Mouse (Mus musculus) embryonic facial prominence, embryonic 14.5 days (tissue): ENCODE measurements around the gene Sbf1. TPM values are rescaled to one million over a fixed set of nuclear protein-coding genes. Genes with fewer than 3 reads are reported as not detected.

Source experiments
- ATAC-seq: fragments of 200-750 bp; cut with Nextera tagmentation; 2 replicates; pipeline ENCODE4 v1.8.0; 2017; ENCODE audit warnings: low read depth, moderate number of reproducible peaks, moderate TSS enrichment
- DNase-seq: peaks from one replicate; pipeline ENCODE4 v3.0.0-alpha.2; 2015; ENCODE audit warnings: low spot score
- H3K27ac ChIP-seq: fragments of 300-500 bp; sonication (generic); replicated peaks from 2 replicates; pipeline ENCODE4 v1.5.1; 2014; ENCODE audit warnings: low read depth, mild to moderate bottlenecking, low read length, moderate library complexity
- H3K27me3 ChIP-seq: fragments of 300-500 bp; sonication (generic); replicated peaks from 2 replicates; pipeline ENCODE4 v1.6.1; 2014; ENCODE audit warnings: low read length; ENCODE audit not compliant: control insufficient read depth, insufficient read depth
- H3K36me3 ChIP-seq: fragments of 300-500 bp; sonication (generic); 2 replicates; pipeline ENCODE4 v1.6.1; 2014; ENCODE audit warnings: low read length, mixed read lengths; ENCODE audit not compliant: control insufficient read depth, insufficient read depth
- H3K4me1 ChIP-seq: fragments of 300-500 bp; sonication (generic); 2 replicates; pipeline ENCODE4 v1.6.1; 2014; ENCODE audit warnings: antibody characterized with exemption, low read length; ENCODE audit not compliant: control insufficient read depth, insufficient read depth
- H3K4me2 ChIP-seq: fragments of 300-500 bp; sonication (generic); 2 replicates; pipeline ENCODE4 v1.6.1; 2014; ENCODE audit warnings: low read depth, mild to moderate bottlenecking, low read length, moderate library complexity, mixed read lengths
- H3K4me3 ChIP-seq: fragments of 300-500 bp; sonication (generic); 2 replicates; pipeline ENCODE4 v1.5.1; 2014; ENCODE audit warnings: low read depth, mild to moderate bottlenecking, low read length
- H3K9ac ChIP-seq: fragments of 300-500 bp; sonication (generic); 2 replicates; pipeline ENCODE4 v1.6.1; 2014; ENCODE audit warnings: low read depth, mild to moderate bottlenecking, low read length, moderate library complexity, mixed read lengths
- H3K9me3 ChIP-seq: fragments of 300-500 bp; sonication (generic); 2 replicates; pipeline ENCODE4 v1.6.1; 2016; ENCODE audit warnings: low read length; ENCODE audit not compliant: control insufficient read depth
- WGBS: fragments of 180-500 bp; shearing (Covaris S2); extraction: QIAGEN DNeasy Blood & Tissue Kit; methylation state at CpG from one replicate; pipeline ENCODE4 v1.1.7; 2014; 5-methylcytosine and 5-hydroxymethylcytosine counted together
- polyA plus RNA-seq: library from polyadenylated mRNA; unstranded; fragments of >200 nt; fragmentation: Nextera tagmentation; extraction: Ambion mirVana; gene quantifications from 2 replicates; pipeline ENCODE4 v1.2.1, GENCODE M21; 2014

Sbf1 gene
- 58.2 and 65.6 TPM in 2 replicates for polyA plus RNA-seq

DNA sequence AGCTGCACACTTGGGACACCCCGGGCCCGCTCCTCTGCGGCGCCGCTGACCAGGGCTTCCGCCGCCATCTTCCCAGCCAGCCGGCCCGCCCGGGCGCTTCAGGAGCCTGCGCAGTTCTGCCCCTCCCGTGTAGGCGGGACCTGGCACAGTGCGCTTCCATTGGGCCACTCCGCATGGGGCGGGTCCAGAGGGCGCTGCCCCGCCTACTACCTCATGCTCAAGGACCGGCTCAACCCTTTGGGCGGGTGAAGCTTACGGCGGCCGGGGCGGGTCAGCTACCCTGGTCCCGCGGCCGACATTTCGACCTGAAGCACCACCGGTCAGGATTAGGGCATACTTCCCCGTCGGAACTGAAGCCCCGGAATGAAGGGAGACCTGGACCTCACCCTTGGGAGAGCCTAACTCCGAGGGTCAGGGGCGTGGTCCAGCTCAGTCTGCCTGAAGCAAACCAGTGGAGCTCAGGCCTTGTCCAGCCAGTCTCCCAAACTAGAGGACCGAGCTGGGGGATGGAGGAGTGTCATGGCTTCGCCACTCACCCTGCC is at the start of gene Sbf1:
Gene Sbf1, minus strand, starts transcription at position 122 of the 542 bp plus-strand sequence.
- H3K4me3 ChIP-seq, result peak within 1 kb of the TSS; percentile 89
- no peaks in the 10 kb centered on the region for H3K36me3 ChIP-seq
- no peak within 1 kb of the TSS; the same call in 1 of the 2 replicates for H3K27ac ChIP-seq
- no peaks in the 10 kb centered on the region for H3K27me3 ChIP-seq
- H3K9me3 ChIP-seq, result no peaks in the 10 kb centered on the region
- ATAC-seq, result peak; percentile 100
- WGBS, result under 1% methylated on average over 26 of the region's 37 CpGs
- DNase-seq, result peak; percentile 99
- H3K4me2 ChIP-seq, result peak within 1 kb of the TSS; percentile 93
- peak within 1 kb of the TSS; percentile 82 for H3K9ac ChIP-seq
- H3K4me1 ChIP-seq, result peaks cover 15% of the 10 kb centered on the region

DNA sequence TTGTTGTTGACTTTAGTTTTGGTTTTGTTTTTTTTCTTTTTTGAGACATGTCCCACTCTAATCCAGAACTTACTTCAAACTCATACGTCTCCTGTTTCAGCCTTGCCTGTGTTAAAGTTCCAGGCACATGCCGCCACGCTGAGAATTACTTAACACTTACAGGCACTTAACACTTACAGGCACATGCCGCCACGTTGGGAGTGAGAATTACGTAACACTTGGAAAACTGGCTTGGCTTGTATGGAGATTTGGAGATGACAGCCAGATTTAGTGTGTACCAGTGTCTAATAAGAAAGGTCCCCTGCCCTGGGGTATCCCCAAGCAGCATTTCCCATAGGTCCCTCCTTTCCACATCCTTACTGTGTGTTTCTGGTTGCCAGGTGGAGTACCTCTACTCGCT is 47.9 kb upstream of the Sbf1 start:
- Histone ChIP-seq H3K27me3 (no peaks in the 10 kb centered on the region), H3K9ac (no peak overlapping the region), H3K9me3 (no peaks in the 10 kb centered on the region), H3K36me3 (peaks cover 88% of the 10 kb centered on the region), H3K4me2 (no peak overlapping the region), H3K27ac (no peak overlapping the region), H3K4me3 (no peak overlapping the region), H3K4me1 (no peaks in the 10 kb centered on the region)
- ATAC-seq, result no peak
- no peak for DNase-seq
- 85% methylated on average over 7 of the region's 7 CpGs for WGBS

- Histone ChIP-seq H3K9ac (no peak overlapping the region), H3K4me3 (no peak overlapping the region), H3K9me3 (no peaks in the 10 kb centered on the region), H3K27me3 (no peaks in the 10 kb centered on the region), H3K27ac (no peak overlapping the region), H3K36me3 (peaks cover 51% of the 10 kb centered on the region), H3K4me2 (no peak overlapping the region), H3K4me1 (peaks cover 16% of the 10 kb centered on the region)
- WGBS, result 88% methylated on average over 3 of the region's 3 CpGs
- no peak for ATAC-seq
- no peak for DNase-seq
Observed at GRCm38 (mm10) chr15:89358784-89359183, 43.7 kb upstream of the Sbf1 start.

GRCm38 (mm10) chr15:89356372-89356771 is 41.3 kb upstream of the Sbf1 start:
- H3K27me3 ChIP-seq, result no peaks in the 10 kb centered on the region
- peaks cover 53% of the 10 kb centered on the region for H3K36me3 ChIP-seq
- peak overlapping the region; percentile 96 for H3K27ac ChIP-seq
- H3K4me1 ChIP-seq, result peaks cover 16% of the 10 kb centered on the region
- ATAC-seq (peak; percentile 77), DNase-seq (peak; percentile 97)
- peak overlapping the region; percentile 86 for H3K4me2 ChIP-seq
- peak overlapping the region; percentile 90 for H3K9ac ChIP-seq
- H3K4me3 ChIP-seq, result peak overlapping the region; percentile 86
- no peaks in the 10 kb centered on the region for H3K9me3 ChIP-seq
- under 1% methylated on average over 15 of the region's 15 CpGs for WGBS

DNA sequence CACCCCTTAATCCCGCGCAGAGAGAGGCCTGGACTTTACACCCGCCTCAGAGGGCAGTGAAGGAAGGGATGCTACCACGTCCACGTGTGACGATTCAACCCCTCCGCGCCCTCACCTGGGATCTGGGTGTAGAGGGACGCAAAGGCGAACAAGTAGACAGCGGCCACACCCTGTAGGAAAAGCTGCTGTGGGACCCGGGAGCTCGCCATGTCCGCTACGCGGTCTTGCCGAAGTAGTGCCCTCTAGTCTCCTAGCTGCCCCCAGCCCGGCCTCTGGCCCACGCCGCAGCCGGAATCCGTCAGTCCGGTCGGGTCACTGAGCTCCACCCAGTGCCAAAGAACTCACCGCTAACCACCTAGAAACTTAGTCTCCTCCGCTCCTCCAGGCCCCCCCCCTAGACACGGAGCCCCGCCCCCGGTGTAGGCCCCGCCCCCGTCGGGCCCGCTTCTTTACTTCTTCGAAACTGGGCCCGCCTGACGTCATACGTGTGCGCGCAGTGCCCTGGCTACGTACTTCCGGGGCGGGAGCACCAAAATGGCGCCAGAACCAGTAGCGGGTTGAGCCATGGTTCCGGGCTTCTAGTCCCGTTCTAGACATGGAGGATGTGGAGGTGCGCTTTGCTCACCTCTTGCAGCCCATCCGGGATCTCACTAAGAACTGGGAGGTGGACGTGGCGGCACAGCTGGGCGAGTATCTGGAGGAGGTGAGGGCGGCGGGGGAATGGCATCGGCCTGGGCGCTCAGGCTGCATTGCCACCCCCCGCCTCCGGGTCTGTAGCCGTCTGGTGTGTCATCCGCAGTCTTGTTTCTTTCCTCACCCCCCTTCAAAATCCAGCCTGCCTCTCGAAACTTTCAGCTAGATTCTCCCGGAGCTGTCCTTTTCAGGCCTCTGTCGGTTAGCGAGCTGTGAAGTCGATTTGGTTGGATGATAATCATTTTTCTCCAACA is 40.4 kb upstream of the Sbf1 start, which contains the start of the genes Lmf2 and Ncaph2:
Gene Lmf2, minus strand, starts transcription at position 419 of the 947 bp plus-strand sequence.
Gene Ncaph2, plus strand, starts transcription at position 479 of the 947 bp plus-strand sequence.
- Histone ChIP-seq H3K4me3 (peak within 1 kb of the TSS; percentile 86), H3K27ac (peak within 1 kb of the TSS; percentile 96), H3K27me3 (no peaks in the 10 kb centered on the region), H3K36me3 (peaks cover 53% of the 10 kb centered on the region), H3K4me1 (peaks cover 16% of the 10 kb centered on the region), H3K4me2 (peak within 1 kb of the TSS; percentile 86), H3K9me3 (no peaks in the 10 kb centered on the region), H3K9ac (peak within 1 kb of the TSS; percentile 90)
- DNase-seq (peak; percentile 98), ATAC-seq (peak; percentile 91)
- WGBS, result under 1% methylated on average over 48 of the region's 64 CpGs

- no peak overlapping the region for H3K27ac ChIP-seq
Observed at GRCm38 (mm10) chr15:89354455-89354854, 39.3 kb upstream of the Sbf1 start.

DNA sequence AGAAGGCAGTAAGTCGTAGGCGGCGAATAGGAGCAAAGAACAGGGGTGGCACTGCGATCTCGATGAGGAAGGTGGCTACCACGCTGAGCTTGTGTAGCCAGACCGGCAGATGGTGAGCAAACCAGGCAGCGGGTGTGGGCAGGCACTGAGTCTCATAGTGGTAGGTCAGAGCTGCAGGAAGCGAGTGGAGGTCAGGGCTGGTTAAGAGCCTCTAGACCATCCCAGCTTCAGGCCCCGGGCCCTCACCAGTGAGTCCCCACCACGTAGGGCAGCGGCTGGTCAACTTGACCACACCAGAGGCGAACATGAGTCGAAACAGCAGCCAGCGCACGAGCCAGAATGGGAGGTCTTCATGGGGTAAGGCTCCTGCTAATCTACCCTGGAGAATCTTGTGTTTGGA is 38.7 kb upstream of the Sbf1 start:
- H3K27me3 ChIP-seq, result no peaks in the 10 kb centered on the region
- H3K4me1 ChIP-seq, result peaks cover 16% of the 10 kb centered on the region
- DNase-seq (no peak), ATAC-seq (no peak)
- WGBS, result 93% methylated on average over 16 of the region's 16 CpGs
- H3K4me2 ChIP-seq, result peak overlapping the region; percentile 86
- H3K9ac ChIP-seq, result peak overlapping the region; percentile 90; the same call in 1 of the 2 replicates
- H3K9me3 ChIP-seq, result no peaks in the 10 kb centered on the region
- peaks cover 50% of the 10 kb centered on the region for H3K36me3 ChIP-seq
- H3K4me3 ChIP-seq, result no peak overlapping the region
- H3K27ac ChIP-seq, result no peak overlapping the region

More at GRCm38 (mm10) chr15:89354455-89354854, 39.3 kb upstream of the Sbf1 start:
- no peak for ATAC-seq
- no peak for DNase-seq
- H3K36me3 ChIP-seq, result peaks cover 51% of the 10 kb centered on the region
- no peaks in the 10 kb centered on the region for H3K27me3 ChIP-seq
- H3K4me3 ChIP-seq, result peak overlapping the region; percentile 86
- H3K4me1 ChIP-seq, result peaks cover 16% of the 10 kb centered on the region
- H3K4me2 ChIP-seq, result peak overlapping the region; percentile 86
- H3K9ac ChIP-seq, result peak overlapping the region; percentile 90
- no peaks in the 10 kb centered on the region for H3K9me3 ChIP-seq
- WGBS, result 66% methylated on average over 6 of the region's 7 CpGs

- WGBS, result 96% methylated on average over 12 of the region's 12 CpGs
- Histone ChIP-seq H3K27ac (no peak overlapping the region), H3K4me3 (no peak overlapping the region), H3K4me2 (no peak overlapping the region), H3K4me1 (peaks cover 16% of the 10 kb centered on the region), H3K36me3 (peaks cover 44% of the 10 kb centered on the region), H3K27me3 (no peaks in the 10 kb centered on the region), H3K9ac (no peak overlapping the region), H3K9me3 (no peaks in the 10 kb centered on the region)
- DNase-seq (no peak), ATAC-seq (no peak)
Observed at GRCm38 (mm10) chr15:89352795-89353194, 37.7 kb upstream of the Sbf1 start.
